Mouse (Mus musculus) cerebellum, postnatal 4 days (tissue): ENCODE measurements around the gene Mindy1.

ENCODE experiments used
- DNase-seq, 2 experiments: peaks; one replicate each; pipeline ENCODE4 v3.0.0; 2022; ENCODE audit warnings: low spot score in 2 of 2, mixed read lengths in 1 of 2

The Mindy1 gene

GRCm38 (mm10) chr3:95281216-95282126 is at the start of gene Mindy1, which contains the start of gene Prune1:
TSS of gene Mindy1 (plus strand) at chr3:95281345.
TSS of gene Prune1 (minus strand) at chr3:95282076.
- DNase-seq: peak; percentile 95 to 99

- no peak for DNase-seq
These were observed 48.4 kb upstream of the Mindy1 start for GRCm38 (mm10) chr3:95232771-95233170.

- no peak for DNase-seq
These were observed 47.7 kb upstream of the Mindy1 start for GRCm38 (mm10) chr3:95233303-95233980.

GRCm38 (mm10) chr3:95235386-95236301 is 45.5 kb upstream of the Mindy1 start:
- DNase-seq: no peak

GRCm38 (mm10) chr3:95237541-95238099 is 43.5 kb upstream of the Mindy1 start:
- DNase-seq: no peak

GRCm38 (mm10) chr3:95239022-95239421 is 42.1 kb upstream of the Mindy1 start:
- no peak for DNase-seq

GRCm38 (mm10) chr3:95239971-95240370 is 41.2 kb upstream of the Mindy1 start:
- DNase-seq: no peak

GRCm38 (mm10) chr3:95240900-95241299 is 40.2 kb upstream of the Mindy1 start:
- DNase-seq: no peak

GRCm38 (mm10) chr3:95241498-95241897 is 39.6 kb upstream of the Mindy1 start, which contains the start of gene Gm128:
TSS of gene Gm128 (minus strand) at chr3:95241598.
- DNase-seq: no peak

GRCm38 (mm10) chr3:95243086-95243485 is 38.1 kb upstream of the Mindy1 start:
- DNase-seq: no peak

GRCm38 (mm10) chr3:95246465-95247231 is 34.5 kb upstream of the Mindy1 start:
- peak in 1 of 2 experiments; percentile 16 for DNase-seq

- no peak for DNase-seq
These were observed 33.3 kb upstream of the Mindy1 start for GRCm38 (mm10) chr3:95247660-95248336.

- no peak for DNase-seq
These were observed 30.8 kb upstream of the Mindy1 start for GRCm38 (mm10) chr3:95250361-95250760.

GRCm38 (mm10) chr3:95250783-95251424 is 30.2 kb upstream of the Mindy1 start, which contains the start of gene Bnipl:
TSS of gene Bnipl (minus strand) at chr3:95251193.
- no peak for DNase-seq

- DNase-seq: no peak
These were observed 24.2 kb upstream of the Mindy1 start for GRCm38 (mm10) chr3:95256931-95257330.

GRCm38 (mm10) chr3:95261975-95262374 is 19.2 kb upstream of the Mindy1 start:
- no peak for DNase-seq

GRCm38 (mm10) chr3:95263089-95263739 is 17.9 kb upstream of the Mindy1 start:
- DNase-seq: peak in 1 of 2 experiments; percentile 40

GRCm38 (mm10) chr3:95264724-95265123 is 16.4 kb upstream of the Mindy1 start:
- no peak for DNase-seq

- DNase-seq: no peak
These were observed 15.1 kb upstream of the Mindy1 start for GRCm38 (mm10) chr3:95266052-95266451.
